Mouse (Mus musculus) spleen, postnatal 10 days (tissue): ENCODE data around the gene 2300002M23Rik.

Source experiments
- DNase-seq, 2 experiments: peaks; one replicate each; pipeline ENCODE4 v3.0.0; 2021 to 2022; ENCODE audit warnings: low spot score in 2 of 2

Gene 2300002M23Rik

DNA sequence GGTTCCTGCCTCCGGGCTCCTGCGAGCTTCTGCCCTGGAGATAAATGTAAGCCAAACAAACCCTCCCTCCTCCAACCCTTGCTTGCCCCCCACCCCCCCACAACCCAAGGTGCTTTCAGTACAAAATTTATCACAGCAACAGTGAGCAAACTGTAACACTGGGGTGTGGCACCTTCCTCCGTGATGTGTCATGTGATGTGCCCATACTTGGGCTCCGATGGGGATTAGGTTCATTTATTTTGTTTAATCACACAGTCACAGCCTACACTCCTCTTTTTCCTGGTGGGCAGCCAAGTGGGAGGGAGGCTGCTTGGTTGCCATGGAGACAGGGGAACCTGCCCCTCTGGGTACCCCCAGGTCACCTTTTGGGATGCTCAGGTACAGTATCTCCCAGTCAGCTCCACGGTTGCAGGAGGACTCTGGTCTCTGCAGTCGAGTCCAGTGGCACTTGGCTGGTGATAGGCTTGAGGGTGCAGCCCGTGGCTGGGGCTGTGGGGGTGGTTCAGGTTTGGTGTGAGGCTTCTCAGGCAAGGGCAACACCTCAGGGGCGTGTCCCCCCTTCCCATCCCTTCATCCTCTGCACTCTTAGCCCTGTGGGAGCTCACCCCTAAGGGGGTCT, 34.6 kb downstream of the 2300002M23Rik start:
- no peak for DNase-seq

DNA sequence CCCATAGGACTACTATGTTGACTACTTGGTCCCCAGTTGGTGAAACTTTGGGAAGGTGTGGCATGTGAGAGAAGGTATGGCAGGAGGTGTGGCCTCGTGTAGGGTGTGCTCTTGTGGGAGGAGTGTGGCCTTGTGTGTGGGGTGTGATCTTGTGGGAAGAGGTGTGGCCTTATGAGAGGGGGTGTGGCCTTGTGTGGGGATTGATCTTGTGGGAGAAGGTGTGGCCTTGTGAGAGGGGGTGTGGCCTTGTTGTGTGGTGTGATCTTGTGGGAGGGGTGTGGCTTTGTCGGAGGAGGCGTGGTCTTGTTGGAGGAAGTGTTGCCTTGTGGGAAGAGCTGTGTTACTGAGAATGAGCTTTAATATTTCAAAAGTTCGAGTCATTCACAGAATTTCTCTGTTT, 49.9 kb downstream of the 2300002M23Rik start:
- no peak for DNase-seq
